Mouse (Mus musculus) heart, embryonic 10.5 days (tissue): ENCODE measurements around the gene Pdgfb. TPM values are rescaled to one million over a fixed set of nuclear protein-coding genes. Genes with fewer than 3 reads are reported as not detected.

Source experiments
- microRNA-seq: library from miRNA; unstranded; fragments of <30 nt; microRNA quantifications from one replicate; pipeline ENCODE4, GENCODE M21; 2017
- polyA plus RNA-seq: library from polyadenylated mRNA; unstranded; fragments of >200 nt; fragmentation: Nextera tagmentation; extraction: Ambion mirVana; gene quantifications from 2 replicates; pipeline ENCODE4 v1.2.1, GENCODE M21; 2016

Pdgfb gene
- polyA plus RNA-seq, 1 experiment from 2014 or later: 1.9 TPM

Small RNAs within 50 kb of the gene (microRNA-seq; reads per million reads assigned to microRNA genes)
- not detected for gene Mir7213

Other genes starting within 250 kb of the Pdgfb start
- 37.3 and 48.0 TPM in 2 replicates for gene Dnal4, start 237.1 kb downstream of the Pdgfb start, polyA plus RNA-seq
- gene Nptxr, start 210.2 kb downstream of the Pdgfb start, polyA plus RNA-seq: 1.1 and 1.2 TPM in 2 replicates
- not detected in 2 replicates for gene Npcd, start 180.7 kb downstream of the Pdgfb start, polyA plus RNA-seq
- gene Cbx6, start 180.3 kb downstream of the Pdgfb start, polyA plus RNA-seq: 18.9 and 27.1 TPM in 2 replicates
- gene Apobec3, start 123.3 kb downstream of the Pdgfb start, polyA plus RNA-seq: 9.5 and 10.2 TPM in 2 replicates
- 0.82 and 1.0 TPM in 2 replicates for gene Cbx7, start 43.9 kb downstream of the Pdgfb start, polyA plus RNA-seq
- 6.7 and 11.6 TPM in 2 replicates for gene Syngr1, start 76.4 kb upstream of the Pdgfb start, polyA plus RNA-seq
- gene Rpl3, start 76.9 kb upstream of the Pdgfb start, polyA plus RNA-seq: 770 and 980 TPM in 2 replicates
- 34.2 and 38.1 TPM in 2 replicates for gene Tab1, start 118.2 kb upstream of the Pdgfb start, polyA plus RNA-seq
- 1.1 and 2.8 TPM in 2 replicates for gene Mgat3, start 158.7 kb upstream of the Pdgfb start, polyA plus RNA-seq
- gene Mief1, start 219.0 kb upstream of the Pdgfb start, polyA plus RNA-seq: 31.0 and 39.2 TPM in 2 replicates
- 3.5 TPM in 1 of 2 replicates, not detected in the other for gene AC140267.1, start 220.9 kb upstream of the Pdgfb start, polyA plus RNA-seq
- 84.8 and 109 TPM in 2 replicates for gene Atf4, start 240.2 kb upstream of the Pdgfb start, polyA plus RNA-seq
- gene Rps19bp1, start 249.3 kb upstream of the Pdgfb start, polyA plus RNA-seq: 46.1 and 62.5 TPM in 2 replicates